Mouse (Mus musculus) thymus, postnatal 4 days (tissue): ENCODE measurements around the gene Tmem253.

Experiments
- DNase-seq: peaks from one replicate; pipeline ENCODE4 v3.0.0; 2021

The Tmem253 gene

DNA sequence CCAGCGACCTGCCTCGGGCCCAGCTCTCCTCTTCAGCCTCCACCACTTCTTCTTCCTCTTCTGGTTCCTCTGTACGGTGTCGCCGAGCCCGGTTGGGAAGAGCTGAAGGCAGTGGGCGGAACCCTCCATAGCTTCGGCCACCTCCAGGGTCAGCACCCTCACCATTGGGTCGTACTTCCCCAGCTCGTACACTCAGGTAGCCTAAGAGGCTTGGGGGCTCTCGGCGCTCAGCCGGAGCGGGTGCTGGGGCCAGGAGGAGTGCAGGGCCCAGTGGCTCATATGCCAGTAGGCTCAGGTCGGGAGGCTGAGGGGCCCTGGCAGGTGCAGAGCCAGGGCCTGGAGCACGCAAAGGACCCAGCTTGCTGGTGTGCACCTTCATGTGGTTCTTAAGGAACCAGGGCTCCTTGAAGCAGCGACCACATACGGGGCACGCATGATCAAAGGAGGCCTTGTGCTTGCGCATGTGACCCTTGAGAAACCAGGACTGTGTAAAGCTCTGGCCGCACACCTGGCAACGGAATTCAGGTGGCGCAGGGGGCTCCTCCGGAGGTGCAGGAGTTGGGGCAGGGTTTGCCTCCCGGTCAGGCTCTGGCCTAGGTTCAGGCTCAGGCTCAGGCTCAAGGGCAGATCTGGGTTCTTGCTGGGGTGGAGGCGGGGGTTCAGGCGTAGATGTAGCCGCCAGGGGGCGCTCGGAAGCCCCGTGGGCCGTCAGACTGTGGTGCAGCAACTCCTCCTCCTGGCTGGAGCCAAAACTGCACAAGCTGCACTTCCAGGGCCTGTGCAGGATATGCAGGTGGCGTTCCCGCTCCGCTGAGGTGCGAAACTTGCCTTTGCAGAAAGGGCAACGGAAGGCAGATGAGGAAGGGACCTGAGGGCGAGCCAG lies 6.9 kb upstream of the Tmem253 start:
- peak; percentile 98 for DNase-seq

DNA sequence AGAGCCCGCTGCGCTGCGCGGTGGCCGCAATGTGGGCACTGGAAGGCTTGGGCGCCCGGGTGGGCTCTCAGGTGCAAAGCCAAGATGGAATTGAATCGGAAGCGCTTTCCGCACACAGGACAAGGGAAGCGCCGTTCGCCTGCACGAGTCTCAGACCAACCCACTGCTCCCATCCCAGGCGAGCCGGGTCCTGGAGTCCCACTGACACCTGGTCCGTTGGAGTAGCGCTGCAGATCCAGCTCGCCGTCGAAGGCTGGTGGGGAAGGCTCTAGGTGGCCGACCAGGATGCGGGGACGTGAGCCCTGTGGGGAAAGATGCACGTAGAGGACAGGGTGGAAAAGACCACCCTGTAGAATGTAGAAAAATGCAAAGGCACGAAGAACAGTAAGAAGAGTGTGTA lies 6.1 kb upstream of the Tmem253 start:
- DNase-seq = peak; percentile 58

DNA sequence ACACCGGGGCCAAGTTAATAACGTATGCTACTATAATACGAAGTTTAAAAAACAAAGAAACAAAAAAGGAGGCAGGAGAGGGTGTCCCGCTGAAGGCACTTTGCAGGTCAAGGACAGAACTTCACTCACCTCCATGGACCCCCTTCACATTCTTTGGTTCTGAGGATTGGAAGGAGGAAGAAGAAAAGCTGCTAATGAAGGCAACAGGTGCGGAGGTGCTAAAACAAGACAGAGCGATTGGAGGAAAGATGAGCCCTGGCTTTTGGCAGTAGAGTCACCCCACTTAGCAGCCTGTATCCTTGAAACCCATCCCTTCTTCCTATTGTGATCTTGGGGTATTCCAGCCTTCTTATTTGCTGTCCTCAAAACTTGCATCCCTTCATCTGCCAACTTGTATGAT lies 5.6 kb upstream of the Tmem253 start:
- DNase-seq = peak; percentile 11

DNA sequence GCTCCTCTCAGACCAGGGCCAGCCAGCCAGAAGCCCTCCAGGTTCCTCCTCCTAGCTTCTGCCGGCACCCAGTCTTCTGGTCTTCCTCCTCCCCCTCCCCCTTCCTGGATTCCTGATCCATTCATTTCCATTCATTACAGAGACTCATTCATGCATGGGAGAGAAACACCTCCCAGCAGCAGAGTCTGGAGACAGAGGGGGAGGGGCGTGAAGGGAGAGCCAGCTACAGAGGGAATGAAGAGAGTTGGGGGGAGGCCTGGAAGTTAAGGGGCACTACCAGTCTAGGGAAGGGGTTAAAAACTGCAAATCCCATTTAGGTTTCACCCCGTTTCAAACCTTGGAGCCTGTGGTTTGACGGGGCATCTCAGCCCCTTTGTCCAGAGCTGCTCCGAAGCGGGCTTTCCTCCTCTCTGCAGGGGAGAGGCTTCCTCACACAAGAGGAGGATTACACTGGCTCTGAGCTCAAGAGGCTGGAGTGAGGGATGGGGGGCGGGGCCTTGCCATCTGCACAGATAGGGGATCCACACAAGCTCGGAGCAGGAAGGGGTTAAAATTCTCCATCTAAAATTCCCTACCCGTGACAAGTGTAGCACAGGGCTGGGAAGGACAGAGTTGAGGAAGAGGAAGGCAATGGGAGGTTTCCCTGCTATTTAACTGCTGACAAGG lies 4.9 kb upstream of the Tmem253 start:
- DNase-seq = peak; percentile 48

DNA sequence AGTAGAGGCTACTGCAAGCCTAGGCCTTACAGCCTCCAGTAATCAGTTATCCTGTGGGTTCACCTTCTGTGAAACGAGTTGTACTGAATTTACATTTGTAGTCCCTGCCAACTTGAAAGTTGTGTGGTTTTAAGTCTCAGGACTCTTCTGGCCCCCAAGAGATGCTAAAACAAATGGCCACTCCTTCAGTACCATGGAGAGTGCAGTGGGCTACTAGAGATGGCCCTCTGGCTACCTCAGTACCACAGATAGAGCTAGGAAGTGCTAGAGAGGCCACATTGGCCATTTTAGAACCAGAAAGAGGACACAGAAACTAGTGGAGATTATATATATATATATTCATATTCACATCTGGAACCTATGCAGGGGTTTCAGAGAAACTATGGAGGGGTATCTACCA lies 3.8 kb upstream of the Tmem253 start:
- no peak for DNase-seq

DNA sequence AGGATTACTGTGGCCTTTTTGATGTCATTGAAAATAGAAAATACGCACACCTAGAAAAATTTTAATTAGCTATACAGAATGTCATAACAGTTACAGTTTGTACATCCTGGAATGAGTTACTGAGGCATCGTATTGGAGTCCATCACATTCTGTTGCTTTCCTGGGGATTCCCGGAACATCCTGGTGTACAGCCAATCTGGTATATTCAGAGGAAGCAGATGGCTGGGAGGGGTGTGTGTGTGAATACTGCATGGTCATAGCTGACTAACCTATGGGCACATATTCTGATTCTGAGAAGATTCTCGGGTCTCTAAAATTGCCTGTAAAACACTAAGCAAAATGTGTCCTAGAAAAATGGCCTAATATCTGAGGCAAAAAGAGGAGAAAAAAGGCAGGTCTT lies 3.4 kb upstream of the Tmem253 start:
- DNase-seq = no peak

DNA sequence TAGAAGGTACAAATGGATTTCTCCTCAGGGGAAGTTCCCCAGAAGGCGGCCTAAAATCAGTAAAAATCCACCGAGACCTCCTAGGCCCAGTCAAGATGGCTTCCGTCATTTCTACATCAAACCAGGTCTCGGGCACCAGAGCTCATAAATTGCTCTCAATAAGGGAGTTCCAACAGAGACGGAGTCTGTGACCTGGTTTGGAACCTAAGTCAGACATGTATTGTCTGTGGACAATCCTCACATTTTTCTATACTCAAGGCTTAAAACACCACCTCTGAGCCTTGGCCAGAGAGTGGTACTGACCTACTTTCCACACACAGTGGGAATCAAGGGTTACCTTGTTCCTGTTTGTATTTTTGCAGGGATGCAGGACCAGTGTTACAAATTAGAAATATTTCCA lies 2.9 kb upstream of the Tmem253 start:
- peak; percentile 8 for DNase-seq

DNA sequence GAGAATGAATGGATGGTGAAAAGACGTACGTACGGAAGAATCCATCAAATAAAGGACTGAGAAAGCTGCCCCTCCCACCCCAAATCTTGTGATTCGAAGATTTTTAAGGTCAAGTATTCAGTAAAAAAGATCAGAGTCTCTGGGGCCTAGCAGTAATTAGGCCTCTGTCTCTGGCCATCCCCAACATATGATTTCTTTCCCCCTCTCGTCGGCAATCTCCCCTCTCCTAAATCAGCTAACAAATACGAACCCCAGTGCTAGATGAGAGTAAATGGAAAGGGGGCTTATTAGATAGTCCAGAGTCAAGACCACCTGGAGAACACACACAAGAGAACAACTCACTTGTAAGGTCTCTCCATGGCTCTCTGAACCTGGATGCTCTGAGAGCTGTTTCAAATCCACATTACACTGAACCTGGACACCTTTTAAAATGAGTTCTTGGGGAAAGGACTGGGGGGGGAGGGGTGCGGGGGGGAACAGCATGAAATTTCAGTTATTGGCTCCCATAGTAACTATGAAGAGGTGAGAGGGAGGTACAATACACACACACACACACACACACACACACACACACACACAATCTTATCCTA lies 2.3 kb upstream of the Tmem253 start:
- DNase-seq = peak; percentile 9

DNA sequence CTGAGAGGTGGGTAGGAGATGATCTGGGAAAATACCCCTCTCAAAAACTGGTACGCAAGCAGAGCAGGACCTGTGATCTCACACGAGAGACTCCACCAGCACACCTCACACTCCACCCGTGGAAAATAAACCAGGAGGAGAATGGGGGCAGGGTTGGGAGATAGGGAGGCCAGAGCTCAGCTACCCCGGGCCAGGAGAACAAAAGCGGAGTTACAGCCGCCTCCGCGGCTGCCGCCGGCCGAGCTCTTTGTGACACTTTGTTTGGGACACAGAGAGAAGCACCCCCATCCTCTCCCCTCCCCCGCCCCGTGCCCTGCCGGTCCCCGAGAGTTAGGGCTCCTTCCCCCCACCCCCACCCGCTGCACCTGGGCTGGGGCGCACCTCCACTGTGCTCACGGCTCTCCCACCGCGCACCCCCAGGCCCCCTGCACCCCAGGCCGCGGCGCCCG lies 1.7 kb upstream of the Tmem253 start:
- DNase-seq = peak; percentile 91

DNA sequence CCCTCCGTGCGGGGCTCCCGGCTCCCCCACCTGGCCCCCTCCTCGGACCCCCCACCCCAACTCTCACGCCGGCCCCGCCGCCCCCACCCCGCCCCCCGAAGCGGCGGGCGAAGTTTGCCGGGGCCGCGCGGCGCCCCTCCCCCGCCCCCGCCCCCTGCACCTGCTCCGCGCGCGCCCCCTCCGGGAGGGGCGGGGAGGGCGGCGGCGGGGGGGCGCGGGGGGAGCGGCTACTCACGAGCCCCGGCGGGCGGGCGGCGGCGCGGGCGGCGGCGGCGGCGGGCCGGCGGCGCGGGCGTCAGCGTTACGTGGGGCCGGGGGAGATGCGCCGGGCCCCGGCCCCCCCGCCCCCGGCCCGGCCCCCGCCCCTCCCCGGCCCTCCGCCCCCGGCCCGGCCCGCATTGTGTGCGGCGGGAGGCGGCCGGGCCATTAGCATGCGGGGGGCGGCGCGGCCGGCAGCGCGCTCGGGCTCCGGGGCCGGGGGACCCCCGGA lies 1.1 kb upstream of the Tmem253 start:
- DNase-seq = peak; percentile 58

DNA sequence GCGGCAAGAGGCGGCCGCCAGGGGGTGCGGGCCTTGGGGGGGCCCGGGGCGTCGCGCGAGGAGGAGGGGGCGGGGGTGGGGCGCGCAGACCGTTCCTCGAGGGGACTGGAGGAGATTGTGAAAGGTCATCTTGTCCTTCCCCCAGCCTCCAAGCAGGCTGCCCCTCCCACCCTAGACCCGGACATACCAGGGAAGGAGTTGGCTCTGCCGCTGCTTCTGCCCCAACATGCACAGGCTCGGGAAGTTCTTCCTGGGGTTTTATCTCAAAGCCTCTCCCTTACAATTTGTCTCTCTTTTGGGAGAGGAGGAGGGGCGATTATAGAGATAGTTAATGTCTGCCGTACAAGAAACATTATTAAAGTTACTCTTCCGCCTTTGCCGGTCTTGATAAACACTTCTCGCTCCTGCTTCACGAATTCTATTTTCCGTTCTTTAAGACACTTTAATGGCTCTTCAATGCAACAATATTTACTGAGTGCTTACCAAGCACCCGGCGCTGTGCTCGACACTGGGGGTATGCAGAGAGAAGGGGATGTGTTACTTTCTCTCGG lies 622 bp upstream of the Tmem253 start:
- DNase-seq = peak; percentile 78

DNA sequence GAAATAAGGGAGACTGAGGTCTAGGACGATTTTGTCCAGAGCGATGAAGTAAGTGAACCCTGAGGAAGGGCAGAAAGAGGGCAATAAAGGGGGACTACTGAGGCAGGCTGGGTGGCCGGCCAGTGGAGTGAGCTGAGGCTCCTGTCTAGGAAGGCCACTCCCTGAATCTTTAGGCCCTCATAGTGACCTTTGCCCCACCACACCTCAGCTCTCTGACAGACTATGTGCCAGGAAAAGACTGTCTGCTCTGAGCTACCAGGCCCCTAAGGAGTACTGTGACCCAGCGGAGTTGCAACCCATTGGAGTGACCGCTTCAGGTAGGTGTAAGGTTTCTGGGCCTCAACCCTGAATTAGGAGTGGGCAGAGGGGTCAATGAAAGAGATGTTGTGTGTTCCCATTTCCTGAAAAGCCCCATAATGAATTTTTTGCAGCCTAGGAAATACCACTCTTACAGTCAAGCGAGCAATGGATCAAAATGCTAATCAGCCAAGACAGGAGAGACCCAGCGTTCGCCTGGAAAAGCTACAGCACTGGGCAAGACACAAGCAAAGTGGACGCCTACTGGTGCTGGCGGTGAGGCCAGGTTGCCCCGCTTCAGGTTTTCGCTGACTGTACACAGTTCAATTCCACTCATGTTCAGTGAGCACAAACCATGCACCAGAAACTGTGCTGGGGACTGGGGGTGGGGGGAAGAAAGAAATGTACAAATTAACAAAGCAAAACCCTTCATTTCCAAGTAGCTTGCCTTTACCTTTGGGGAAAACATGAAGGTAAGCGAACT lies 1.4 kb downstream of the Tmem253 start:
- DNase-seq = peak; percentile 13

DNA sequence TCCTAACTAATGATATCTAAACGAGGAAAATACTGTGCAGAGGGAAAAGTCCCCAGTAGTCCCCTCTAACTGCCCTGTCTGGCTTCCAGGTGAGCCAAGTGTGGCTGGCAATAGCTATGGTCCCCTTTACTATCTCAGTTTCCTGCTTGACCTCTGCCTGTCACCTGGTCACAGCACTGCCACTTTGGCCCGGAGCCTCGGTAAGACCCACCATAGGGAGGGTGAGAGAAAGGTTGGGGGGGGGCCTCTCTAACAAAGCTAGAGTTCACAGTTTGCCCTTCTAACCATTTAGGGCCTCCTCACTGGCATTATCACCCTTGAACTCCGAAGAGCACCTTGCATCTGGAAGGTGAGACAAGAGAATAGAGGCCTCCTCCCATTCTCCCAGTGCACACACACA lies 2.2 kb downstream of the Tmem253 start:
- peak; percentile 14 for DNase-seq

DNA sequence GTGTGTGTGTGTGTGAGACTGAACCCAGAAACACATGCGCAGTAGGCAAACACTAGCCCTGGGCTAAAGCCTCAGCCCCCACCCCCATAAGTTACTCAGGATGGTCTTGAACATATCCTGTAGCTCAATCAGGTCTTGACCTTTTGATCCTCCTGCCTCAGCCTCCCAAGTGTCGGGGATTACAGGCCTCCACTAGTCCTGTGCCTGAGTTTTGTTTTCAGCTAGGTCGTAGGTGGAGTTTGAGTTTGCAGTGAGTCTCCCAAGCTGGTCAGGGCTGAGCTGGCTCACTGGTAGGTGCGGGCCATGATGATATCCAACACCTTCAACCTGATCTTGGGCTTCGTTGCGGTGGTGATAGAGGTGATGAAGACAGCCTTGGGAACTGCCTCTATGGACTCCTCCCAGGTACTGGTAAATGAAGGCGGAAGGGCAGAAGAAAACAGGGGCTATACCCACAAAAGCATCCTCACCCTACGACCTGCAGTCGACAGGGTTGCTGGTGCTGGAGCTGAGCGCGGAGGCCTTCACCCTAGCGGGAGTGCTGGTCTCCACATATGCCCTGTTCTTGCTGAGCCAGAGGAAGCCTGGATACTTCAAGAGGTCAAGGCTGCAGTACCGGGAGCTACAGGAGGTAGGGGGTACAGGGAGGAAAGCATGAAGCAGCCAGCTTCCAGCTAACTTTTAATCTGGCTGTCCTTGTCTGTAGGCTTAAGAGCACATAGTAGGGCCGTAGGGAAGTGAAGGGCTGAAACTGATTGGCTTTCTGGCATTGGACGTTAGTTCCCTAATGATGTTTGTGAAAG lies 3.0 kb downstream of the Tmem253 start:
- DNase-seq = peak; percentile 34

DNA sequence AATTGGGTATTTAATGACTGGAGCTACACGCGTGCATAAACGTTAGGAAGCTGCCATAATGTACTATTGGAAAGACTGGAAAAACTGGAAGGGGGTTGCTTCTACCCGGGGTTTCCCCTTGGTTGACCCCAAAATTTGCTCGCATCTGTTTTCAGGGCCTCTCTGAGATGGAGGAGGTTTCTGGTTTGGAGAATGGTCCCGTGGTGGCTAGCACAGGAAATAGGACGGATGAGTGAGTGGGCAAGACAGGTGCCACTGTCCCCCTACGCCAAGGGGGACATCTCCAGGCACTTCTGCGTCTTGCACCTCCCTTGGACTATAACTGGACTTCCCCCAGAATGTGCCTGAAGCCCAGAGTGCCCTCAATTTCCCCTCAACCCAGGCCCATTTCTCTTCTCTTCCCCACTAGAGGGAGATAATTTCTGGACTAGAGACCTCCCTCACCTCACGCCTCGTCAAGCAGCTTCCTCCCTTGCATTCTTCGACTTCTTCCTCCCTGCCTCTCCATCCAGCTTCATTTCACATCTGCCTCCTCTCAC lies 3.7 kb downstream of the Tmem253 start:
- DNase-seq = no peak

DNA sequence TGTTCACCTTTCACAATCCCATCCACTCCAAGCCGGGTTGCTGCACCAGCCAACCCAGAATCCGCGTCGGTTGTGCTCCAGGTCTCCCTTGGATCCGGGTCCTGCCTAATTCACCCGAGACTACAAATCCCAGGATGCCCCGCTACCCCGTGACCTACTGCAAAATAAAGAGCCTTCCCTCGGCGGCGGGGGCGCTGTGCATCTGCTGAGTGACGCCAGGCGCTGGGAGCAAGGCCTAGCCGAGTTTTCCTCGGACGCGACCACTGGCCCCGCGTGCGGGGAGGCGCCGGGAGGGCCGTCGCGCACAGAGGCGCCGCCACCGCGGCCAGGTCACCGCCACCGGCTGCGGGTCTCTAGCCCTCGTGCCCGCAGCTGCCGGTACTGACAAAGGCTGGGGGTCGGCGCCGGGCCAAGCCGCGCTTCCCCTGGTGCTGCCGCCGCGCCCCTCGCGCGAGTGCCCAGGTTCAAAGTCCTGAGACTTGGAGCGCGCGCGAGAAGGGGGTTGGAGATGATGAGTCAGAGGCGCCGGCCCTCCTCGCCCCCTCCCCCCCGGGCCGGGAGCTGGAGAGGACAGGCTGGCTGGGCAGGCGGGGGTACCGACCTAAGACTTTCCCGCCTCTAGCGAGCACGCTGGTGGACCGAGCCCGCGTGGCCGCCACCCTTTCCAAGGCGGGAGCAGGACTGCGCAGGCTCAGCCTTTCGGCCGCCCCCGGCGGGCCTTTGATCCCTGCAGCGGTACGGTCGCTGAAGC lies 4.3 kb downstream of the Tmem253 start:
- peak; percentile 98 for DNase-seq

DNA sequence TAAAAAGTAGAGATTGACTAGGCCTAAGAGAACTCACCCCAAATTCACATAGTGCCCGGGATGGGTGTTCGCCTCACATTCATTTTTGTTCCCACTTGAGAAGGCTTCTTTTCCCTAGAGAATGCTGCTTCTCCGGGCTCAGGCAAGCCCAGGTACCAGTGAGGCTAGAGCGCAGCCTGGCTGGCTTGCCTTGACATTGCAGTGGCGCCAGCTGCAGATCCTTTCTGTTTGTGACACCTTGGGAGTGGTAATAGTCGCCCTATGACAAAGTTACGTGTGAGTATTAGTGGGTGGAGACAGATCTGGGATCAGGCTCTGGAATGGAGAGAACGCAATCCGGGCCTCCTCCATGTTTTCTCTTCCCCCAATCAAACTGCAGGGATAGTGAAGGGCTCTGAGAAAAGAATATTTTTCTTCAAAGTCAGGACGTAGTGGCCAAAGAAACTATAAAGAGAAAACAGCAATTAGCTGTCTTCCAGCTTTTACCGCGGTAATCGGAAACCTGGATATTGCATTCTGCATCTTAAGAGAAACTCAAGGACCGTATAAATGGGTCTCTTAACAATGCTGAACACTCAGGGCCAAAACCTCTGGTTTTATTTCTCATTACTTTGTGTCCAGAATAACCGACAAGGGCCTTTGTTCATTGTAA lies 5.2 kb downstream of the Tmem253 start, which contains the start of gene Zfp219:
Zfp219 (minus strand) TSS at position 248 of the 652 bp plus-strand sequence.
- peak; percentile 78 for DNase-seq

DNA sequence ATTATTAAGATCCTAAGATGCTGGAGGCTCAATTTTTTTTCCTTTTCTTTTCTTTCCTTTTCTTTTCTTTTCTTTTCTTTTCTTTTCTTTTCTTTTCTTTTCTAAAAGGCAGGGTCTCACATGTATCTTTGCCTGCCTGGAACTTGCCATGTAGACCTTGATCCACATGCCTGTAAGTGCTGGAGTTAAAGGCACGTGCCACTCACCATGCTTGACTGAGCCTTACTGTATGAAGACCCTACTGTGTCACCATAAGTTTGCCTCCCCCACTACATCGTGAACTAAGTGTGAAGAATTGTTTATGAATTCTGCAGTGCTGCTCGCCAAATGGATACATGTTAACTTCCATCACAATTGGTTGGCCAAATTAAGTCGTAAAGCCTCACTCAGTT lies 5.7 kb downstream of the Tmem253 start:
- DNase-seq = no peak

DNA sequence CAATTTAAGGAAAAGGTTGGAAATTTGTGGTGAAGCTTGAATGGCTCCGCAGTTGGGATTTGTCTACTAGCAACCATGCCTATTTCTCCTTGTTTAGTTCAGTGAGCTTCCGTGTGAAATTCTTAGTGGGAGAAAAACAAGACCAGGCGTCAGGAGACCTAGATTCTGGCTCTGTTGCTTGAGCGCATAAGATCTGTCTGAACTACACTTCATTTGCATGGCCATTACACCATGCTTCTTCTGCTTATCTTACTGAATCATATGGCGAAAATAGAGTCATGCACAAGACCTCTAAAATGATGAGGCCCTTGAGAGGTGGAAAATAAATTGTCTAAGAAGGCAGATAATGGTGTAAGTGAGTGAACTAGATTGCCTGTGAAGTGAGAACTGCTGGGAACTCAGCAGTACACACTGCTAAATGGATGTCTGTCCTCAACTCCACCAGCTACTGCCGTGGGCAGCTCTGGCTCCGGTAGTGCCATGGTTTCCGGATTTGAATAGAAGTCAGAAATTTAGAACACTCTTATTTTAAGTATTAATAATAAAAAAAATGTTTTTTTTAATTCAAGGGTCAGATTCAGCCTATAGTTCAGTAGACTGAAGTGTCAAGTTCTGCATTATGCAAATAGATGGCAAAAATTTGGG lies 6.2 kb downstream of the Tmem253 start:
- no peak for DNase-seq
